Mouse (Mus musculus) small intestine, adult 2 months (tissue): ENCODE results near the gene Cstb. TPM values are rescaled to one million over a fixed set of nuclear protein-coding genes. Genes with fewer than 3 reads are reported as not detected.

Source experiments
- H3K27ac ChIP-seq: fragments of 200-500 bp; 2 replicates; pipeline ENCODE4 v1.5.1; 2012; ENCODE audit warnings: low read depth, low read length, control low read depth, inconsistent platforms; ENCODE audit not compliant: insufficient read depth
- H3K27me3 ChIP-seq: fragments of 200-500 bp; 2 replicates; pipeline ENCODE4 v1.6.1; 2012; ENCODE audit warnings: mild to moderate bottlenecking, moderate library complexity, low read length, inconsistent platforms; ENCODE audit not compliant: control insufficient read depth, insufficient read depth
- H3K36me3 ChIP-seq: fragments of 200-500 bp; 2 replicates; pipeline ENCODE4 v1.6.1; 2012; ENCODE audit warnings: mild to moderate bottlenecking, low read length, control low read depth, inconsistent platforms; ENCODE audit not compliant: control insufficient read depth, insufficient read depth
- H3K4me1 ChIP-seq: fragments of 200-500 bp; 2 replicates; pipeline ENCODE4 v1.6.1; 2012; ENCODE audit warnings: low read length, inconsistent platforms, mixed read lengths; ENCODE audit not compliant: control insufficient read depth, insufficient read depth, insufficient read length
- H3K4me3 ChIP-seq: fragments of 200-500 bp; 2 replicates; pipeline ENCODE4 v1.5.1; 2012; ENCODE audit warnings: low read depth, mild to moderate bottlenecking, control low read depth, inconsistent platforms, low read length, moderate library complexity
- CTCF ChIP-seq: fragments of 200-500 bp; IDR thresholded peaks from 2 replicates; pipeline ENCODE4 v1.5.1; 2012; ENCODE audit warnings: low read depth, mild to moderate bottlenecking, control low read depth, inconsistent platforms, low read length, moderate library complexity, mixed read lengths; ENCODE audit not compliant: insufficient replicate concordance, insufficient read length; ENCODE audit errors: extremely low read depth
- POLR2A ChIP-seq: fragments of 200-500 bp; IDR thresholded peaks from 2 replicates; pipeline ENCODE4 v1.6.1; 2012; ENCODE audit warnings: low read depth, mild to moderate bottlenecking, control low read depth, inconsistent platforms, low read length, moderate library complexity
- WGBS: fragments of 180-500 bp; shearing (Covaris S2); methylation state at CpG from one replicate; pipeline ENCODE4 v1.1.7; 2018; 5-methylcytosine and 5-hydroxymethylcytosine counted together
- polyA plus RNA-seq: library from polyadenylated mRNA; depleted of rRNA; stranded (reverse); fragments of >200 nt; gene quantifications from 2 replicates; pipeline ENCODE4 v1.2.3, GENCODE M21; 2012; rRNA removed

Cstb gene
- polyA plus RNA-seq: 11.8 and 21.1 TPM in 2 replicates

DNA sequence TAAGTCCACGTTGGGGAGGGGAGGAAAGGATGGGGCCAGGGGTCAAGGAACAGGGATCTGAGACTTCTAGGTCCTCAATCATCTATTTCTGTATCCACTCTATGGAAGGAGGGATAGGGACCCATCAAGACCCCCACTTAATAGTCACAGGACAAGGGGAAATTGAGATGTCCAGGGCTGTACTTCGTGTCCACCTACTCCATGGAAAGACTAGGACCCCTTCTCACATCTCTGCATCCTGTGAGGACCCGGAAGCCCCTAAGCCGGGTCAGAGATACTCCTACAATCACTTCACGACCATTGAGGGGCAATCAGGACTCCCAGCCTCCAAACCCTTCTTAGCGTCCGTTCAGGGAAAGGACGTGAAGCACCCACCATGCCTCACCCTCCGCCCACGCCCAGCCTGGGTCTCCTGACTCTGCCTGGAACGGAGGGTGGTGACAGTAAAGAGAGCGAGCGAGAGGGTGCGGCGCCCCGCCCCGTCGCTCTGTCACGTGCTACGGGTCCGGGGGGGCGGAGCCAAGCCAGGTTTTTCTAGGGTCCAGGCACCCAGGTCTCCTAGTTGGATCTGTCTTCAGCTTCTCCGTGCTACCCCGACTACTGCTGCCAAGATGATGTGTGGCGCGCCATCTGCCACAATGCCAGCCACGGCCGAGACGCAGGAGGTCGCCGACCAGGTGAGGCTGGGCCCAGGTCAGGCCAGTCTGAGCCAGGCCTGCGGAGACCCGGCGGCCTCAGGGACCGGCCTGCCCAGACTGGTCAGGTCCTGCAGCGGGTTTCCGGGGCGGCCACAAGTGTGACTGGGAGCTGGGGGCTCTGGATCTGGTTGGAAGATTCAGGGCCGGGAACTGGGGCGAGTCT, at the start of gene Cstb:
Gene Cstb, plus strand, starts transcription at position 489 of the 861 bp plus-strand sequence.
- Histone ChIP-seq H3K27ac (peak within 1 kb of the TSS; percentile 43), H3K27me3 (no peaks in the 10 kb centered on the region), H3K4me1 (peaks cover 5% of the 10 kb centered on the region; the same call in 1 of the 2 replicates), H3K36me3 (peaks cover 2% of the 10 kb centered on the region; the same call in 1 of the 2 replicates), H3K4me3 (peak within 1 kb of the TSS; percentile 91)
- TF ChIP-seq POLR2A: peak; percentile 63
- no peak for TF ChIP-seq CTCF
- under 1% methylated on average over 40 of the region's 40 CpGs for WGBS

DNA sequence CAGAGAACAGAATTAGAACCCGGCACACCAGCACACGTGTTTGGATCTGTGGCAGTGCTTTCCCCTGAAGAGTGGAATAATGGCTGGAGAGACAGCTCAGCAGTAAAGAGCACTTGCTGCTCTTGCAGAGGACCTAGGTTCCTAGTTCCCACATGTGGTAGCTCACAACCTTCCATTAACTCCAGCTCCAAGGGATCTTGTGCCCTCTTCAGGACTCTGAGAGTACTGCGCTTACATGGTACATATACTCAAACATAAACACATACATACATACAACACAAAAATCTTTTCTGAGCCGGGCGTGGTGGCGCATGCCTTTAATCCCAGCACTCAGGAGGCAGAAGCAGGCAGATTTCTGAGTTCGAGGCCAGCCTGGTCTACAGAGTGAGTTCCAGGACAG, 47.0 kb upstream of the Cstb start:
- Histone ChIP-seq H3K27me3 (no peaks in the 10 kb centered on the region), H3K36me3 (no peaks in the 10 kb centered on the region), H3K4me1 (no peaks in the 10 kb centered on the region), H3K27ac (no peak overlapping the region), H3K4me3 (no peak overlapping the region)
- TF ChIP-seq CTCF: no peak
- no peak for TF ChIP-seq POLR2A
- WGBS: 98% methylated on average over 7 of the region's 7 CpGs

DNA sequence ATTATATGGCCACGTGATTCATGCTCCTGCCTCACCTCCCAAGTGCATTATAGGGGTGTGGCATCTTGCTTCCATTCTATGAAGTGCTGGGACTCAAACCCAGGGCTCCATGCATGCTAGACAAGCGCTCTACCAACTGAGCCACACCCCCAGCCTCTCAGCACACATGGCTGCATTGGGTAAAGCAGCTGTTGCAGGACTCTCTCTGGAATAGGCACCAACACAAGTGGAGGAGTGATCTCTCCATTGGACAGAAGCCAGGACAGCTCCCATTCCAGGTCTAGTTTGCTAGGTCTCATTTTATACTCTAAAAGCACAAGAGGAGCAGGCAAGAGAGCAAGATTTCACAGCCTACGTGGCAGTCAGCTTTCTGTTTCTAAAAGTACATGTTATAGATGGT, 41.9 kb upstream of the Cstb start:
- no peak for TF ChIP-seq POLR2A
- no peak for TF ChIP-seq CTCF
- 63% methylated on average over 3 of the region's 3 CpGs for WGBS
- no peaks in the 10 kb centered on the region for H3K36me3 ChIP-seq

DNA sequence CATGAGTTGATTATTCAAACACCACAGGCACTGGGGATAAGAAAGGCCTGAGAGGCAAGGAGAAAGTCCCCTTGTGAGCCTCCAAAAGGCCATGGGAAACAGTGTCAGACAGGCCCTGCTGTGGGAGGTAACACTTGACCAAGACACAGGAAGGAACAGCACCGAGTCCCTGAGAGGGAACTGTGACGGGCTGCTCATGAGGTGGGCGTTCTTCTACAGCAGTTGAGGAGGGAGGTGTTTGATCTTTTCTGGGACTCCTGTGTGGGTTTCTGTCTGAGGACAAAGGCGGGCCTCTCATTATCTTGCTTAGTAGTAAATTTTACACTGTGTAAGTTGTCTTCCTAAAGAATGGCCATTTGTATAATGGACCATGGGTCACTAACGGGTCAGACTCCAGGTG, 39.9 kb upstream of the Cstb start:
- no peaks in the 10 kb centered on the region; the same call in 1 of the 2 replicates for H3K4me1 ChIP-seq
- H3K4me3 ChIP-seq: no peak overlapping the region
- no peaks in the 10 kb centered on the region for H3K36me3 ChIP-seq
- H3K27me3 ChIP-seq: no peaks in the 10 kb centered on the region
- WGBS: 83% methylated on average over 5 of the region's 5 CpGs
- no peak for TF ChIP-seq CTCF
- H3K27ac ChIP-seq: no peak overlapping the region

More for the DNA sequence above, 41.9 kb upstream of the Cstb start:
- no peak overlapping the region for H3K4me3 ChIP-seq
- no peaks in the 10 kb centered on the region for H3K4me1 ChIP-seq
- H3K27me3 ChIP-seq: no peaks in the 10 kb centered on the region
- no peak overlapping the region for H3K27ac ChIP-seq

DNA sequence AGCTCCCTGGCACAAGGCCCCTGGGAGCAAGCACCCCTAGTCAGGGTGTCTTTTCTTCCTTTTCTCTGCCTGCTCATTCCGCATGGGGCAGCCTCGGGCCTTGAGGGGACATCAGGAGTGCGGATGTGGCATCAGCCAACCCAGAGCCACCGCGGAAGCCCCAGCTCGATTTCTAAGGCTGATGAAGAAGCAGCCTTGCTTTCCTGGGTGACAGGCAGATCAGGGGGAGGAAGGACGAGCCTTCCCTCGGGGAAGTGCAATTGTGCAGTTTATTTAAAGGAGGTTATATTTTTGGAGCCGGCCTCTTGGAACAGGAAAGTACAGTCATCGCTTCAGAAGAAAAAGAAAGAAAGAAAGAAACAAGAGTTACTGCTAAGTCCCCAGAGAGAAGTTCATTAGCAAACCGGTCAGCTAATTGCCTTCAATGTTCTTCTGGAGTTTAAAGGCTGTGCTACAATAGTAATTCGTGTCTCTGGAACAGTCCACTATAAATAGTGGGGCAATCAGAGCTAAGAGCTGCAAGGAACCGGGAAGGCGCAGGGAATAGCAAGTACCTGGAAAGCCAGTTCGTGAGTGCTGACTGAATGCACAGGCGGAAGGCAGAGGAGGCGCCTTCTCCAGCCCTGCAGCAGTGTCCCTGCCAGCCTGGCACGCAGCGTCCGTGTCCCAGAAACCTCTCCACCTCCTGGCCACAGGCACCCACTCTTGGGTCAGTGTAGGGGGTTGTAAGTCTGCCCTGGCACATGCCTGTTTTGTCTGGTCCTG, 37.1 kb upstream of the Cstb start:
- no peaks in the 10 kb centered on the region; the same call in 1 of the 2 replicates for H3K4me1 ChIP-seq
- TF ChIP-seq CTCF: no peak
- no peak for TF ChIP-seq POLR2A
- H3K27me3 ChIP-seq: no peaks in the 10 kb centered on the region
- H3K27ac ChIP-seq: no peak overlapping the region
- no peak overlapping the region for H3K4me3 ChIP-seq
- no peaks in the 10 kb centered on the region for H3K36me3 ChIP-seq
- 77% methylated on average over 20 of the region's 20 CpGs for WGBS

DNA sequence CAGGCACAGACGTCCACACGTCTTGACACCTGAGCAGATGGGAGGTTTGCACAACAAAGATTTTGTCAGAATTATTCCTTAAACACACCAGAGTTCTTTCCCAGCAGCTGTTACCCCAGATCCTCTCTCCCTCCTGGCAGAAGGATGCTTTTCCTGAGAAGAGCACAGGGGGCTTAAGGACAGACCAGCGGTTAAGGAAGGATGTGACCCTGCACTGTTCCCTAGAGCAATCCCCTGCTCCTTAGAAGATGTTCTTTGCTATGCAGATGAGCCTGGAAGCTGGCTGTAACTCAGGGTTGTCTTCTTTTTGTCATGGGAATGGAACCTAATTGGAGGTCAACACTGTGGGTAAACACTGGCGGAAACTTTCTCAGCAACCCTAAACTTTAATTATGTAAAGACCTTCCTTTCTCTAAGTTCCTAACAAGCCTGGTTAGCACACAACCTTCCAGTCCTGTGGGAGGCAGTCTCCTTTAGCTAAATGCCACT, 34.4 kb upstream of the Cstb start:
- no peaks in the 10 kb centered on the region for H3K36me3 ChIP-seq
- no peak for TF ChIP-seq POLR2A
- TF ChIP-seq CTCF: no peak
- no peak overlapping the region for H3K27ac ChIP-seq
- H3K4me1 ChIP-seq: no peaks in the 10 kb centered on the region; the same call in 1 of the 2 replicates
- 42% methylated on average over 4 of the region's 4 CpGs for WGBS
- H3K27me3 ChIP-seq: no peaks in the 10 kb centered on the region
- no peak overlapping the region for H3K4me3 ChIP-seq

DNA sequence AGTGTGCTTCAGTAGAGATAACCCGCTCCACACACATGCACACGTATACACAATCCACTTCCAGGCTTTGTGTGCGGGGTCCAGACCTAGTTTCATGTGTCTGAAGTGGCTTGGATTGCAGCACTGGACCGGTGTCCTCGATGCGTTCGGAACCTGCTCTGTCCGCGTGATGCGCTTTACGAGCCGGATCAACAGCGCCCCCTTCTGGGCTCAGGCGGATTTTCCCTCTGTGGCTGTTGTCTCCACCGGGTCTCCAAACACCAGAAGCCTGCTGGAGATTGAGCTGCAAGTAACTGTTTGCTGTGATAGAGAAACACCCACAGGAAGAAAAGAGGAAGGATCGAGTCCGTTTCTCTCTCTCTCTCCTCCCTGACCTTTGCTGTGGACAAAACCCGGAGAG, 33.4 kb upstream of the Cstb start:
- WGBS: 4% methylated on average over 18 of the region's 18 CpGs
- no peaks in the 10 kb centered on the region; the same call in 1 of the 2 replicates for H3K4me1 ChIP-seq
- TF ChIP-seq POLR2A (no peak), CTCF (peak; percentile 92)
- no peak overlapping the region for H3K27ac ChIP-seq
- no peaks in the 10 kb centered on the region for H3K27me3 ChIP-seq
- no peak overlapping the region for H3K4me3 ChIP-seq
- no peaks in the 10 kb centered on the region for H3K36me3 ChIP-seq
